Mouse (Mus musculus) adrenal gland (tissue): Measurements from ENCODE around the gene Cdhr3.

Source experiments
- intact Hi-C: fragments of 180-260 bp; cut with DNase I; formaldehyde crosslinking; loops from one replicate; pipeline ENCODE4 v1.15.1; 2025

Gene Cdhr3

GRCm38 (mm10) chr12:33035719-33036521 is 56.8 kb downstream of the Cdhr3 start:
- intact Hi-C loops, result no loop called here

- intact Hi-C loops, result no loop called here
Observed at GRCm38 (mm10) chr12:33035089-33035718, 57.5 kb downstream of the Cdhr3 start.

GRCm38 (mm10) chr12:33034343-33035088 is 58.2 kb downstream of the Cdhr3 start:
- intact Hi-C loops, result no loop called here

DNA sequence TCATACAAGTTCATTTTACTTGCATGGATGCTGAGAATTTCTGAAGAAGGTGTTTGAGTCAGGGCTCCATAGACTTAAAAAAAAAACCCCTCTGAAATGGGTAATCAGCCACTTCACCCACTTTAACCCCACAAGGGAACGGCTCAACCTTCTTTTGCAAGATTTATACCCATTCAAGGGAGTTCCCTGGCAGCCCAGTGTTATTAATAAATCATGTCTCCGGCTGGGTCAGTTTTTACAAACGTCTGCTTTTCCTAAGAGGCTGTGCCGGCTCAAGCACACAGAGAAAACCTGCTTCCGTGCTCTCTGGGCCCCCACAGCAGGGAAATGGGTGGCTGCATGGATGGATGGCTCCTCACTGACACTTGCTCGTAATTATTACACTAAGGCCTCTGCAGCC is 59.5 kb downstream of the Cdhr3 start:
- intact Hi-C loops, result no loop called here

GRCm38 (mm10) chr12:33030589-33030988 is 62.1 kb downstream of the Cdhr3 start:
- intact Hi-C loops, result no loop called here

DNA sequence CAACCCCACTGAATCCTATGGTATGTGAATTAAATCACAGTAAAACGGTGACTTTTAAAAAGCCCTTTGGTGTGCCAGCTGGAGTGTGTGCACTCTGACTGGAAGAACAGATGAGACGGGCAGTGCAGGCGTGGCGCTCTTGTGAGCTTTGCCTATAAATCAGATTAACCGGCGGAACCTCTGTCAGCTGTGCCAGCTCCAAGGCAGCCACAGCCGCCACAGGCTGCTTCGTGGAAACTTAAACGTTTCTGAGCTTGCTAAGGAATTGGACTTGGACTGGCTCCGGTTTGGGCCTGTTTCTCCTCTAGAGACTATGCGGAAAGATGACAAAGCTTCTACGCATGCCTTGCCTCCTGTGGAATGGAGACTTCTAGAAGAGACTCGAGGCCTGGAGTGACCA is 62.6 kb downstream of the Cdhr3 start:
- intact Hi-C loops, result no loop called here

DNA sequence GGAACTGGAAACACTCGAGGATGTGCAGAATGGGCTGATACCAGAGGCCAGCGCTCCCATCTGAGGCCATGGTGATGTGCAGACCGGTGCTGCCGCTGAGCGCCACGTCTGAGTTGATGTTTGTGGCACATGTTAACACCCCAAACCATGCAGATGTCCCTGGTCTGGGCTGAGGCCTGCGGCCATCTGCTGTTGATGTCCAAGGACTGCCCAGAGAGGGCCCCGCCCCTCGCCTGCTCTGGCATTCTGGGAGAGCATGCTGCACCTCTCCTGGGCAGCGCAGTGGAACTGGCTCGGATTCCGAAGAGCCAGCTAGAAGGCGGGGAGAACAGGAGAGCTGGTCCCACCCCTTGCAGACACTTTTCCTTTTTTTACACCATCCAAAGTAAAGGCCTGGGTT is 64.0 kb downstream of the Cdhr3 start:
- intact Hi-C loops, result loop anchor here (5.0 kb wide), 1 partner anchor 239 kb away; no protein-coding TSS in a partner anchor

GRCm38 (mm10) chr12:33028109-33028691 is 64.5 kb downstream of the Cdhr3 start:
- intact Hi-C loops, result loop anchor here (5.0 kb wide), 1 partner anchor 239 kb away; no protein-coding TSS in a partner anchor

- intact Hi-C loops, result loop anchor here (1.0 to 5.0 kb wide), 2 partner anchors 82 to 240 kb away; no protein-coding TSS in a partner anchor
Observed at GRCm38 (mm10) chr12:33027093-33027492, 65.6 kb downstream of the Cdhr3 start.

DNA sequence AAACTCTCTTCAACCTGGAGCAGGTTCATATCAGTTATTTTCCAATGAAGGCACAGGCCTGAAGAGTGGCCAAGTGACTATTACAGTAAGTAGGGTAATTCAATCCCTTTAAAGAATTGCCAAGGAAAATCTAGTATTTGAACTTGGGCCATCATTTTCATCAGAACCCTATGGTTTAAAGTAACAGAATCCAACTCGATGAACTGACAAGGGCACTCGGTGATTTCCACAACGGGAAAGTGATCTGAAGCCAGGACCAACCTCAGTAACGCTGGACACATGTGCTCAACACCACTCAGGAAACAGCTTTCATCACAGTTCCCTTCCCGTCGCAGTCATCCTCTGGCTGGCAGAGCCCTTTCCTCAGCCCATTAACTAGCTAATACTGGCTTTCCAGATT is 68.2 kb downstream of the Cdhr3 start:
- intact Hi-C loops, result no loop called here

- intact Hi-C loops, result no loop called here
Observed at GRCm38 (mm10) chr12:33021751-33022150, 70.9 kb downstream of the Cdhr3 start.

DNA sequence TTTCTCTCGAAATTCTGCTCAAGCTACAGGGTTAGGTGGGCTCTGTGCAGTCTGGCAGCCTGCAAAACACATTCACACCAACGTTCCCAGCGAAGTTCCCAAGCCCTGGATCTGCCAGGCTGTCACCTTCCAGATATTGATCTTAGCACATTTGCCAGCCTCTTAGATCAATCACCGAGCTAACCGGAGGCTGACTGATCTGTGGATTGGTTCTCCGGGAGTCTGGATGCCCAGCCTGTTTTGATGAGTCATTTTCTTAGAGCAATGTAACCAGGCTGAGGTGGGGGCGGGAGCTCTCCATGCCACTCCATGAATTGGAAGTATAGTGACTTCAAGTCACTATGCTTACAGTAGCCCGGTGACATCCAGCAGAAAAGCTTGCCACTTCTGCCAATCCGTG is 71.5 kb downstream of the Cdhr3 start:
- intact Hi-C loops, result no loop called here

DNA sequence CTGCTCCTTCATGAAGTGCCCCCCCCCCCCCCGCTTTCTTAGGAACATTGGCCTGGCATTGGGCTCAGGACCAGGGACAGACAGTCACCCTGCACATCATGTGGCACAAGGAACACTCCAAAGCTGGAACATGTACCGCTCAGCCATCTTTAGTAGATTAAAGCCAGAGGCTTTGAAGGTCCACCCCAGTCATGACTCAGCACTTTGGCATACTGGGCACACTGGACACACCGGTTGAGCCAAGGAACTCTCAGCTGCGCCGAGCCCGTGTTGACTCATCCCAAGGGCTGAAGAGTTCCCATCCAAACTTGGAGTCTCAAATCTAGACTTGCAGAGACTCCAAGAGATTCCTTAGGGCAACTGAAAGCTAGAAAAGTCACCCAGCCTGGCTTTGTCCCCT is 72.7 kb downstream of the Cdhr3 start:
- intact Hi-C loops, result no loop called here

DNA sequence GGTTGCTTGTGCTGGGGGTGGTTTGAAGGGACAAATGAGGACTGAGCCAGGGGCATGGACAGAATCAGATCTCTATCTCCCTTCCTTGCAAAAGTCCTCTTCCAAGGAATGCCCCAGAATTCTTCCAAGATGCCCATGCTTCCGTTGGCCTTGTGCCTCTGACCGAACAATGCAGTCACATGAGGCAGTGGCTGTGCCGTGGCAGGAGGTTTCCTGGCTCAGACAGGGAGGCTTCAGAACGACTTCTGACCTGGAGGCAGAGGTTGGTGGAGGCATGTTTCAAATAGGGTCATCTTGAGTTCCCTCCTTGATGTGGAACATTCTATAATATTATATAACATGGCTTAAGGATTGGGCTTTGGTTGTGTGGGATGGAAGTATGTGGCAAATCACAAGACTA is 74.1 kb downstream of the Cdhr3 start:
- intact Hi-C loops, result no loop called here

- intact Hi-C loops, result no loop called here
Observed at GRCm38 (mm10) chr12:33016824-33017705, 75.6 kb downstream of the Cdhr3 start.

GRCm38 (mm10) chr12:33015103-33015502 is 77.6 kb downstream of the Cdhr3 start:
- intact Hi-C loops, result no loop called here

DNA sequence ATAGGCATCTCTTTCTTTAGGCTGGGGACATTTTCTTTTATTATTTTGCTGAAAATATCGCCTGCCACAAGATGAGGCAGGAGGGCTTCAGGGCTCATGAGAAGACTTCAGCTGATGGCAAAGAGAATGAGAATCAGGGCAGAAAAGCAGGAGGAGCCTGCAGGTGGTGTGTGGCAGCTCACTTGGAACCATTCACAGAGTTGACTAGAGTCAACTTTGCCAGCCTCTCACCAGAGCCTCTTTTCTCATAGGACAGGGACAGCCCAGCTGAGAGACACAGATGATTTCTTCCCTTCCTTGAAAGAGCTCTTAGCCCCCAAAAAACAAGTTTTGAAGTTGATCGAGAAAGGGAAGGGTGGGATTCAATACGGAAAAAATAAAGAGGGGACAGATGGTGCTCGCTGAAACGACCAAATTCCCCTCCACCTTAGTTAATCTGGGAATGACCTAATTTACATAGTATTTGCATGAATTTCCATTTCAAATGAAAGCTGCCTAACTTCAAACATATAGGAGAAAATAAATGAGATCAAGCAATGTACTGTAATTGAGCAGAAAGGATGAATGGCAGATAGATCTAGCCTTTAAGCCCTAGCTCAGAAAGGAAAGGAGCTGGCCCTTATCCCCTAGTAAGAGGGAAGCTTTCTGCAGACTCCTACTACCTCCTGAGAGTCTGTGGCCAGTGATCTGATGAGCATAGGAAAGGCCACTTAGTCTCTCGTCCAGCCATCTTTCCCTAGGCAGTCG is 78.5 kb downstream of the Cdhr3 start:
- intact Hi-C loops, result no loop called here

GRCm38 (mm10) chr12:33010026-33010425 is 82.6 kb downstream of the Cdhr3 start:
- intact Hi-C loops, result no loop called here

DNA sequence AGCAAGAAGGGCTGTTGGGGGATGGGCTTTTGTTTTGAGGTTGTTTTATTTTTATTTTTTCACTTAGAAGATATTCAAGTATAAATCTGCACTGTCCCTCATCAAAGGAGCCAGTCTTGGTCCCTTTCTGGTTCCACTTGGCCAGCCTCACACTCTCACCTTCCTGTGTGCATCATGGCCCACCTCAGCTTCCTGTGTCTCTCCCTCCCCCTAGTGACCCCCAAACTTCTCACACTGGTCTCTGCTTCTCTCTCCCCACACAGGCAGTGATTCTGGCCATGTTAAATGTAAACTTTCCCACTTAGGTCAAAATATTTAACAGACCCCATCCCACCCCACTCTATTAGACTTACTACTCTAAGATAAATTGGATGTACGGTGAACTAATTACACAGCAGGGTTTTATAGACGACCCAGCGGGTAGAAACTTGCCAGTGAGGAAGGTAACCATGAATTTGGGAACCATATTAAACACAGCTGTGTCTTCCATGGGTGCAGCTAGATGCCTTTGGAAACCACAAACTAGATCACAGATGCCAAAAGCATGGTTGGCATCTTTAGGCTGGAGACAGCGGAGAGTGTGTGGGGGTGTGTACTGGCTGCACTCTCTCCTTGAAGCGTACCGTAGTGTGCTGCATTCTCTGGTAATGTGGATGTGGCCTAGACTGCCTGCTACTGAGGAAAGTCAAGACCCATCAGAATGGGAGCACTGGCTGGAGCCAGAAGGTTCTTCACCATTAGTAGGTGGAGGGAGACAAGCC is 83.3 kb downstream of the Cdhr3 start:
- intact Hi-C loops, result loop anchor here (2.0 kb wide), 1 partner anchor 89 kb away; no protein-coding TSS in a partner anchor
